ENCODE assay signal across 26 mouse cellular contexts in genomic region chr13:6877018-6877901, GRCm38 (mm10).
DNase-seq lines count a peak whose midpoint lies in the region; ATAC-seq and TF ChIP-seq lines count a peak whose summit lies in the region.
"Had no signal": no experiment of that assay in that cellular context is flagged by ENCODE, and none has a peak within 500 bp of the region (broad histone marks: within the 10 kb centered on the region; RNA-seq: fewer than 3 reads in every experiment).

No protein-coding gene starts in this region.

- WGBS in liver, embryonic 14.5 days (ENCODE audit: insufficient replicate concordance): 59% methylated on average over 5 of the region's 5 CpGs
- WGBS in liver, embryonic 11.5 days: 94% methylated on average over 5 of the region's 5 CpGs
- 58% methylated on average over 5 of the region's 5 CpGs for WGBS in liver, embryonic 16.5 days (ENCODE audit: insufficient replicate concordance)
- 96% methylated on average over 5 of the region's 5 CpGs for WGBS in kidney, adult 2 months

- ATAC-seq in liver, embryonic 14.5 days (ENCODE audit: insufficient read depth): peak; percentile 52; the same call in 1 of the 2 replicates
- no peak; the same call in 1 of the 2 replicates for ATAC-seq in liver, embryonic 11.5 days (replicated peaks; ENCODE audit: low FRiP score)
- peak; percentile 86 for ATAC-seq in liver, embryonic 16.5 days (ENCODE audit: low read depth)
- ATAC-seq: CD4-positive, CD25-positive, alpha-beta regulatory T cell, adult 4 months; forebrain, embryonic 13.5 days; forebrain, embryonic 16.5 days; Patski had no signal

- TF ChIP-seq POLR2A in kidney, adult 2 months (IDR thresholded peaks at IDR 0.05; ENCODE audit: low read depth, low read length): no peak

- H3K36me3 ChIP-seq in liver, embryonic 14.5 days (replicated peaks; ENCODE audit: control insufficient read depth, insufficient read depth, low read depth): no peaks in the 10 kb centered on the region
- no peaks in the 10 kb centered on the region for H3K36me3 ChIP-seq in liver, embryonic 11.5 days (ENCODE audit: control insufficient read depth, insufficient read depth, low read length)
- no peaks in the 10 kb centered on the region for H3K36me3 ChIP-seq in ES-E14 (ENCODE audit: control insufficient read depth, insufficient read depth, low read length, poor library complexity, severe bottlenecking)
- H3K36me3 ChIP-seq in liver, embryonic 16.5 days (ENCODE audit: control insufficient read depth, insufficient read depth): no peaks in the 10 kb centered on the region
- H3K36me3 ChIP-seq in kidney, adult 2 months (ENCODE audit: control insufficient read depth, insufficient read depth, low read length): no peaks in the 10 kb centered on the region
- H3K36me3 ChIP-seq: forebrain, embryonic 10.5 days; G1E; heart, embryonic 13.5 days; hindbrain, embryonic 12.5 days; hindbrain, embryonic 15.5 days had no signal

- no peak for TF ChIP-seq CTCF in liver, embryonic 14.5 days (IDR thresholded peaks at IDR 0.05; ENCODE audit: low read depth)
- TF ChIP-seq CTCF in kidney, adult 2 months (conservative IDR thresholded peaks at IDR 0.05; ENCODE audit: insufficient read depth, insufficient read length, low read depth, low read length): no peak

- H3K9ac ChIP-seq in liver, embryonic 14.5 days (replicated peaks): no peak overlapping the region
- no peak overlapping the region for H3K9ac ChIP-seq in liver, embryonic 11.5 days (ENCODE audit: low read depth, low read length)
- no peak overlapping the region for H3K9ac ChIP-seq in ES-E14 (ENCODE audit: insufficient read depth, low read depth, low read length, poor library complexity, severe bottlenecking)
- no peak overlapping the region for H3K9ac ChIP-seq in liver, embryonic 16.5 days (ENCODE audit: low read depth, low read length)
- H3K9ac ChIP-seq: forebrain, embryonic 13.5 days; heart, embryonic 13.5 days; hindbrain, embryonic 12.5 days; hindbrain, embryonic 15.5 days had no signal

- H3K27ac ChIP-seq in liver, embryonic 14.5 days: no peak overlapping the region
- no peak overlapping the region for H3K27ac ChIP-seq in liver, embryonic 11.5 days (ENCODE audit: low read depth, low read length)
- H3K27ac ChIP-seq in ES-E14 (ENCODE audit: insufficient read depth, low read depth, low read length, poor library complexity, severe bottlenecking): no peak overlapping the region
- H3K27ac ChIP-seq in liver, embryonic 16.5 days (ENCODE audit: low read length): no peak overlapping the region
- H3K27ac ChIP-seq in kidney, adult 2 months (ENCODE audit: insufficient read depth, low read depth, low read length): no peak overlapping the region
- H3K27ac ChIP-seq: forebrain, embryonic 10.5 days; forebrain, embryonic 13.5 days; gastrocnemius, adult 2 months; heart, embryonic 13.5 days; hindbrain, embryonic 12.5 days; hindbrain, embryonic 15.5 days had no signal

- H3K4me2 ChIP-seq in liver, embryonic 14.5 days (ENCODE audit: low read depth): no peak overlapping the region
- no peak overlapping the region for H3K4me2 ChIP-seq in liver, embryonic 11.5 days
- no peak overlapping the region for H3K4me2 ChIP-seq in liver, embryonic 16.5 days (ENCODE audit: low read depth, low read length)
- H3K4me2 ChIP-seq: forebrain, embryonic 13.5 days; heart, embryonic 13.5 days; hindbrain, embryonic 12.5 days; hindbrain, embryonic 15.5 days had no signal

- TF ChIP-seq EP300 in liver, embryonic 14.5 days (IDR thresholded peaks at IDR 0.05; ENCODE audit: low read depth): no peak

- no peaks in the 10 kb centered on the region for H3K9me3 ChIP-seq in liver, embryonic 14.5 days (ENCODE audit: control insufficient read depth, low read length)
- H3K9me3 ChIP-seq in liver, embryonic 11.5 days (ENCODE audit: control insufficient read depth, low read length): no peaks in the 10 kb centered on the region
- H3K9me3 ChIP-seq in ES-E14 (ENCODE audit: control insufficient read depth, insufficient read depth, low read depth, low read length): no peaks in the 10 kb centered on the region
- H3K9me3 ChIP-seq in liver, embryonic 16.5 days (replicated peaks; ENCODE audit: control insufficient read depth, low read length): no peaks in the 10 kb centered on the region
- H3K9me3 ChIP-seq: forebrain, embryonic 10.5 days; forebrain, embryonic 13.5 days; G1E; heart, embryonic 13.5 days; hindbrain, embryonic 12.5 days; hindbrain, embryonic 15.5 days had no signal

- no peaks in the 10 kb centered on the region for H3K27me3 ChIP-seq in liver, embryonic 14.5 days (ENCODE audit: control insufficient read depth, insufficient read depth, low read length)
- H3K27me3 ChIP-seq in liver, embryonic 11.5 days (replicated peaks; ENCODE audit: control insufficient read depth, insufficient read depth, low read length): no peaks in the 10 kb centered on the region
- no peaks in the 10 kb centered on the region for H3K27me3 ChIP-seq in liver, embryonic 16.5 days (ENCODE audit: control insufficient read depth, insufficient read depth, low read depth, low read length)
- no peaks in the 10 kb centered on the region for H3K27me3 ChIP-seq in kidney, adult 2 months (replicated peaks; ENCODE audit: control insufficient read depth, insufficient read depth, low read length)
- H3K27me3 ChIP-seq: forebrain, embryonic 13.5 days; heart, embryonic 13.5 days; hindbrain, embryonic 12.5 days; hindbrain, embryonic 15.5 days; Patski had no signal

- no peaks in the 10 kb centered on the region for H3K4me1 ChIP-seq in liver, embryonic 14.5 days (replicated peaks; ENCODE audit: control insufficient read depth in 2 of 2, insufficient read depth in 2 of 2, low read length in 1 of 2)
- H3K4me1 ChIP-seq in liver, embryonic 11.5 days (replicated peaks; ENCODE audit: control insufficient read depth, insufficient read depth, low read length): no peaks in the 10 kb centered on the region
- no peaks in the 10 kb centered on the region for H3K4me1 ChIP-seq in ES-E14 (ENCODE audit: control insufficient read depth in 2 of 2, insufficient read depth in 2 of 2, low read length in 2 of 2, poor library complexity in 1 of 2)
- no peaks in the 10 kb centered on the region for H3K4me1 ChIP-seq in liver, embryonic 16.5 days (ENCODE audit: control insufficient read depth, low read depth, low read length)
- no peaks in the 10 kb centered on the region for H3K4me1 ChIP-seq in kidney, adult 2 months (ENCODE audit: control insufficient read depth, insufficient read depth, low read length)
- H3K4me1 ChIP-seq: forebrain, embryonic 10.5 days; forebrain, embryonic 13.5 days; heart, embryonic 13.5 days; hindbrain, embryonic 12.5 days; hindbrain, embryonic 15.5 days had no signal

- no peak overlapping the region for H3K4me3 ChIP-seq in liver, embryonic 14.5 days (ENCODE audit: insufficient read depth in 1 of 2, low read depth in 2 of 2, low read length in 2 of 2)
- H3K4me3 ChIP-seq in liver, embryonic 11.5 days (ENCODE audit: low read depth, low read length): no peak overlapping the region
- H3K4me3 ChIP-seq in ES-E14 (ENCODE audit: insufficient read depth in 1 of 2, low read depth in 1 of 2, low read length in 2 of 2, poor library complexity in 1 of 2, severe bottlenecking in 1 of 2): no peak overlapping the region
- no peak overlapping the region for H3K4me3 ChIP-seq in liver, embryonic 16.5 days (ENCODE audit: low read depth, low read length)
- no peak overlapping the region for H3K4me3 ChIP-seq in kidney, adult 2 months (ENCODE audit: insufficient read depth, low read depth, low read length)
- H3K4me3 ChIP-seq: forebrain, embryonic 10.5 days; forebrain, embryonic 13.5 days; gastrocnemius, adult 2 months; heart, embryonic 13.5 days; hindbrain, embryonic 12.5 days; hindbrain, embryonic 15.5 days had no signal

- in situ Hi-C loops in ES-E14 (cut with MboI; ENCODE audit: low sequenced_read_pairs in 2 of 2, unreplicated experiment in 2 of 2): no loop called here

- DNase-seq in liver, embryonic 14.5 days (ENCODE audit: low read depth in 3 of 3, low spot score in 3 of 3): no peak
- no peak for DNase-seq in liver, embryonic 11.5 days (ENCODE audit: low spot score)
- no peak for DNase-seq in ES-E14 (ENCODE audit: low read depth, low spot score)
- no peak for DNase-seq in embryo, embryonic 11 days
- no peak for DNase-seq in kidney, adult 2 months
- DNase-seq: adrenal gland, adult 2 months; adrenal gland, postnatal 14 days; cerebellum, adult 11 months; cerebellum, adult 8-10 months; cerebellum, postnatal 10 days; cerebellum, postnatal 36 days; gastrocnemius, adult 2 months; gastrocnemius, postnatal 14 days; heart, adult 18-20 months; heart, postnatal 14 days; heart, postnatal 4 days had no signal

TF ChIP-seq in ES-E14, 5 proteins besides CTCF, POLR2A, EP300 and RAD21:
- TF ChIP-seq ZC3H11A (IDR thresholded peaks at IDR 0.05; ENCODE audit: borderline replicate concordance, low read depth, low read length): no peak
- peak; percentile 47; the same call in 1 of the 2 replicates for TF ChIP-seq ZNF384 (IDR thresholded peaks at IDR 0.05; ENCODE audit: low read depth, low read length)
